Mouse (Mus musculus) stomach, embryonic 14.5 days (tissue): ENCODE data around the gene G6pdx. TPM values are rescaled to one million over a fixed set of nuclear protein-coding genes. Genes with fewer than 3 reads are reported as not detected.
A peak's percentile ranks its signal among the peaks of the same experiment; 100 is the strongest.

ENCODE experiments used
- ATAC-seq: fragments of 200-750 bp; cut with Nextera tagmentation; 2 replicates; pipeline ENCODE4 v1.8.0; 2017; ENCODE audit warnings: low read depth, moderate TSS enrichment; ENCODE audit not compliant: insufficient number of reproducible peaks, insufficient read depth, low FRiP score
- H3K27ac ChIP-seq: fragments of 300-500 bp; sonication (generic); 2 replicates; pipeline ENCODE4 v1.5.1; 2014; ENCODE audit warnings: mild to moderate bottlenecking, low read length, moderate library complexity, mixed read lengths
- H3K27me3 ChIP-seq: fragments of 300-500 bp; sonication (generic); 2 replicates; pipeline ENCODE4 v1.6.1; 2014; ENCODE audit warnings: low read length, control low read depth, mixed read lengths; ENCODE audit not compliant: control insufficient read depth, insufficient read depth
- H3K36me3 ChIP-seq: fragments of 300-500 bp; sonication (generic); 2 replicates; pipeline ENCODE4 v1.6.1; 2014; ENCODE audit warnings: mild to moderate bottlenecking, control low read depth, low read length, moderate library complexity, mixed read lengths; ENCODE audit not compliant: control insufficient read depth, insufficient read depth
- H3K4me1 ChIP-seq: fragments of 300-500 bp; sonication (generic); 2 replicates; pipeline ENCODE4 v1.6.1; 2014; ENCODE audit warnings: low read length, control low read depth, mixed read lengths; ENCODE audit not compliant: control insufficient read depth, insufficient read depth
- H3K4me2 ChIP-seq: fragments of 300-500 bp; sonication (generic); replicated peaks from 2 replicates; pipeline ENCODE4 v1.6.1; 2014; ENCODE audit warnings: low read depth, low read length, control low read depth
- H3K4me3 ChIP-seq: fragments of 300-500 bp; sonication (generic); 2 replicates; pipeline ENCODE4 v1.5.1; 2014; ENCODE audit warnings: low read depth, low read length, control low read depth
- H3K9ac ChIP-seq: fragments of 300-500 bp; sonication (generic); replicated peaks from 2 replicates; pipeline ENCODE4 v1.6.1; 2014; ENCODE audit warnings: low read depth, mild to moderate bottlenecking, control low read depth, low read length, moderate library complexity, mixed read lengths
- H3K9me3 ChIP-seq: fragments of 300-500 bp; sonication (generic); 2 replicates; pipeline ENCODE4 v1.6.1; 2016; ENCODE audit warnings: low read depth, low read length, control low read depth; ENCODE audit not compliant: control insufficient read depth
- WGBS: fragments of 180-500 bp; shearing (Covaris S2); extraction: QIAGEN DNeasy Blood & Tissue Kit; methylation state at CpG from one replicate; pipeline ENCODE4 v1.1.7; 2014; 5-methylcytosine and 5-hydroxymethylcytosine counted together
- polyA plus RNA-seq: library from polyadenylated mRNA; unstranded; fragments of >200 nt; fragmentation: Nextera tagmentation; extraction: Ambion mirVana; gene quantifications from 2 replicates; pipeline ENCODE4 v1.2.1, GENCODE M21; 2014

The G6pdx gene
- polyA plus RNA-seq, 1 experiment from 2014 or later, result 78.4 TPM

DNA sequence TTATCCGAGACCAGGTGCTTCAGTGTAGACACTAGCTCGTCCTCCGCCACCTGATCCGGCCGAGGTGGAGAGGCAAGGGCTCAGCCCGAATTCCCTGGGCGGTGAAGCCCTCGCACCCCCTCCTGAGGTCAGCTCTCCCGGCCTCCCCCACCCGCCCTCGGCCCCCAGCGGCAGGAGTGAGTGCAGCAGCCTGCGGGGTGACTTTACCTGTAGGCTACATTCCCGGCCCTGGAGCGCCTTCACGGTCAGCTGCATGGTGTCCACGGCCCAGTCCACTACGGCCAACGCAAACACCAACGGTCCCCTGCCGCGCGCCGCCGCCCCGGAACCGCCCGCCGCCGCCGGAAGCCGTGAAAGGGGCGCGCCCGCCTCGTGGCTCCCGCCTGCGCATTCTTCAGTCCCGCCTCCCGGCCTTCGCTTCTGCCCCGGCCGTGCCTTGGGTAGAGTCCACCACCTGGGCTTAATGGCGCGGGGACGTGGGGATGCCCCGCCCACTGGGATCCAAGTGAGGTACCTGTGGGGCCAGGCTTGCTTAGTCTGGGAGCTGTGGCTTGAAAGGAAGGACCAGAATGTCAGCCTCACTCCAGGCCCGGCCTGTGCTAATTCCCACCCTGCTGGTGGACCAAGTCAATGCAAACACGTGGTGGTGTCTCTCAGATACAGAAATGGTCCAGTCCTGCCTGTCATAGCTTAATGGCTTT, 60.6 kb downstream of the G6pdx start:
- H3K4me3 ChIP-seq, result peak overlapping the region; percentile 51

DNA sequence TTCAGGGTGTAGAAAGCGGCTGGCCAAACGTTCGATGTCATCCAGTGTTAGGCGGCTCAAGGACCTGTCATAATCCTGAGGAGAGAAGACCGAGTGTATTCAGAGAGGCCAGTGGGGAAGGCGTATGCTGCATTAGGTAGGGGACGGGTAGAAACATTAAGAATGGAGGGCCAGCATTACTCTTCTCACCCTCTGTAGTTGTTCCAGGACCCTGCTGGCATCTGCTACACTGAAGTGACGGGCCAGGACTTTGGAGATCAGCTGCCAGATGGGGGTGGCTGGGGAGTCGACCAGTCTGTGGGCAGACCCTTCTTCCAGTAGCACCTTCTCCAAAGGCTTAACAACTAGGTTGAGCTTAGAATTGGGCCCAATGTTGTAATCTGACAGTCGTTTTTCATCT, 61.5 kb downstream of the G6pdx start:
- WGBS, result 57% methylated on average over 10 of the region's 10 CpGs
- H3K27me3 ChIP-seq, result no peaks in the 10 kb centered on the region
- H3K4me2 ChIP-seq, result peak overlapping the region; percentile 55

More for the DNA sequence above, 60.6 kb downstream of the G6pdx start:
- Histone ChIP-seq H3K27me3 (no peaks in the 10 kb centered on the region), H3K4me2 (peak overlapping the region; percentile 55), H3K27ac (peak overlapping the region; percentile 69; the same call in 1 of the 2 replicates), H3K36me3 (no peaks in the 10 kb centered on the region; the same call in 1 of the 2 replicates), H3K9me3 (no peaks in the 10 kb centered on the region), H3K9ac (peak overlapping the region; percentile 55), H3K4me1 (peaks cover 6% of the 10 kb centered on the region)
- 26% methylated on average over 30 of the region's 49 CpGs for WGBS
- peak; percentile 80 for ATAC-seq

More for the DNA sequence above, 61.5 kb downstream of the G6pdx start:
- no peak for ATAC-seq
- H3K27ac ChIP-seq, result no peak overlapping the region; the same call in 1 of the 2 replicates
- peak overlapping the region; percentile 55; the same call in 1 of the 2 replicates for H3K9ac ChIP-seq
- no peaks in the 10 kb centered on the region; the same call in 1 of the 2 replicates for H3K36me3 ChIP-seq
- H3K4me1 ChIP-seq, result peaks cover 6% of the 10 kb centered on the region
- peak overlapping the region; percentile 51 for H3K4me3 ChIP-seq
- no peaks in the 10 kb centered on the region for H3K9me3 ChIP-seq

Other genes with a start within 250 kb of the G6pdx start
- 515 and 563 TPM in 2 replicates for gene Flna, start 179.4 kb downstream of the G6pdx start, polyA plus RNA-seq
- gene Emd, start 174.5 kb downstream of the G6pdx start, polyA plus RNA-seq, result 33.3 and 37.3 TPM in 2 replicates
- 893 and 924 TPM in 2 replicates for gene Rpl10, start 158.4 kb downstream of the G6pdx start, polyA plus RNA-seq
- 64.6 and 67.5 TPM in 2 replicates for gene Taz, start 147.3 kb downstream of the G6pdx start, polyA plus RNA-seq
- 17.3 and 18.7 TPM in 2 replicates for gene Dnase1l1, start 146.9 kb downstream of the G6pdx start, polyA plus RNA-seq
- 89.7 and 111 TPM in 2 replicates for gene Atp6ap1, start 132.1 kb downstream of the G6pdx start, polyA plus RNA-seq
- gene Gdi1, start 124.2 kb downstream of the G6pdx start, polyA plus RNA-seq, result 182 and 193 TPM in 2 replicates
- 54.9 and 56.6 TPM in 2 replicates for gene Fam50a, start 116.2 kb downstream of the G6pdx start, polyA plus RNA-seq
- 16.7 and 17.4 TPM in 2 replicates for gene Plxna3, start 100.1 kb downstream of the G6pdx start, polyA plus RNA-seq
- gene Lage3, start 75.6 kb downstream of the G6pdx start, polyA plus RNA-seq, result 112 and 116 TPM in 2 replicates
- gene Ubl4a, start 56.0 kb downstream of the G6pdx start, polyA plus RNA-seq, result 73.7 and 77.5 TPM in 2 replicates
- gene Slc10a3, start 55.8 kb downstream of the G6pdx start, polyA plus RNA-seq, result 18.1 and 20.0 TPM in 2 replicates
- 40.0 and 42.0 TPM in 2 replicates for gene Fam3a, start 35.9 kb downstream of the G6pdx start, polyA plus RNA-seq
- 19.8 and 21.5 TPM in 2 replicates for gene Ikbkg, start 35.9 kb downstream of the G6pdx start, polyA plus RNA-seq
- gene Gm6880, start 52.2 kb upstream of the G6pdx start, polyA plus RNA-seq, result not detected in 2 replicates
- gene Olfr1326-ps1, start 145.7 kb upstream of the G6pdx start, polyA plus RNA-seq, result not detected in 2 replicates
- gene Olfr1325, start 163.5 kb upstream of the G6pdx start, polyA plus RNA-seq, result not detected in 2 replicates
- gene Gm5640, start 216.4 kb upstream of the G6pdx start, polyA plus RNA-seq, result not detected in 2 replicates